Mouse (Mus musculus): ENCODE data around the gene Fyn. TPM values are rescaled to one million over a fixed set of nuclear protein-coding genes. Genes with fewer than 3 reads are reported as not detected.

Gene Fyn
- total RNA-seq, 2 experiments from 2014 or later, result 46.6 to 48.6 TPM

DNA sequence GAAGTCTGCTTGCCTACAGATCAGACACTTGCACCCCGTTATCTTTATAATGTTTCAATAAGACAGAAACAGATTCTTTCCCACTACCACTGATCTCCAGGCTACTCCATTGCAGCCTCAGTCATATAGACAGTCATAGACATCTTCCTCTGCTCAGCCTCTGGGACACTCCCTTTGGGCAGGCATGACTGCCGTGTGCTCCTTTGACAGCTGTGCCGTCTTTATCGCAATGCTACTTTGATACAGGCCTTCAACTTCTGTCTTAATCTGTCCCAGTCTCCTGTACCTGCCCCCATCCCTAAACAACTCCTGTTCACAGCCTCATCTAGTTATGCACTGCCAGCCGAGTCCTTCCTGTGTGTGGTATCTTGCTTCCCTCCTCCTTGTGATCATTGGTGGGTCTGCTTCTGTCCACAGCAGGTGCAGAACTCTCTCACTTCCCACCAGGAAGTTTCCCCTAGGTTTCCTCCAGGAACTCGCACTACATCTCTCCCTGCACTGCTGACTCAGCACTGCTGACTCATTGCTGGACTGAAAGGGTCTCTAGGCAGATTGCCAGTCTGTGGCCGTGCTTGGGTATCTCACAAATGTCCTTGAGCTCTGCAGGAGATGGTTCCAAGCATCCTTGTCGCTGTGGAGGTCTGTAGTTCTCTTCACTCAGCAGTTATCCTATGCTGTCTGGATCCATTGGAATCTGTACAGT lies 43.4 kb downstream of the Fyn start:
- DNase-seq, result peak; percentile 57

DNA sequence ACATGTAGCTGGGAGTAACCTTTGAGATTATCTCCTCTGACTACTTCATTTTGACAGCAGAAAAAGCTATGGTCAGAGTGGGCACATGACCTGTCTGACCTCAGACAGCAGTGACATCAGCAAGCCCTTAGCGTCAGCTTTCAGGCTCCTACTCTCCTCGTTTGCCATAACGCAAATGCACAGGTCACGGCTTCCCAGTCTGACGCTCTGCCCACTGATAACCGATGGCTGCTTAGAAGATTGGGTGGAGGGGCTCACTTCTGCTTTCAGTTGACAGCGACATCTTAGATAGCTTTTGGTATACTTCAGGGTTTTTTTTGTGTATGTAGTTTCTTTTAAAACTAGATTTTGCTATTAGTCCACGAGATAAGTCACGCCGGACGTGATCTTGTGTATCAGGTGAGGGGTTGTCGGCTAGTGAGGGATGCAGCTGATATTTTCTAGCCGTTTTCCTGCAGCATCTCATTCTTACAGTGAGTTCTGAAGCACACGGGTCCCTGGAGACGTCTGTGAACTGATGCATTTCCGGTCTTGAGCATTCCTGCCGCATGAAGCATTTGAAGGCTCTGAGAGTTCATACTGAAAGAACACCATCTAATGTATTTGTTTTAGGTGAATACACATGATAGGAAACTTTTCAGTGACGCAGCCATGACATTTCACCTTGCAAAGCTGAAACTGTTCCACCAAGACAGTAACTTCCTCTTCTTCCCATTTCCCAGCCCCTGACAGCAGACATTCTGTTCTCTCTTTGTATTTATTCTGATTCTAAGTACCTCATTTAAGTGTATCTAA lies 44.4 kb downstream of the Fyn start:
- no peak for DNase-seq

DNA sequence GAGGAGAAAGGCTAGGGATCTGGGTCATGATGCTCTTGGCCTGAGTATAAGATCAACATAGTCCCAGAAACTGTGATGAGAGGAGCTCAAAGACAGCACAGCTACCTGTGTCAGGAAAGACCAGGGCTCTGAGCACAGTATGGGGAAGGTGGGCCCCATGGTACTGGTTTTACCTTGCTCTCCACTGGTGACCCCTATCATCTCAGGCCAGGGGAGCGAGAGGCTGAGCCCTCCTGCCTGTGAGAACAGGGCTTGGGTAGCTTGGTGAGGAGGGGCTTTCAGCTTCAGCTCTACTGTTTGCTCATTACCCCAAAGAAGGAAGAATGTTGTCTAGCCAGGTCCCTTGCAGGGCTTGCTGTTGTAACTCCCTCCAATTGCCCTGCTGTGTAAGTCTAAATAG lies 45.4 kb downstream of the Fyn start:
- no peak for DNase-seq

DNA sequence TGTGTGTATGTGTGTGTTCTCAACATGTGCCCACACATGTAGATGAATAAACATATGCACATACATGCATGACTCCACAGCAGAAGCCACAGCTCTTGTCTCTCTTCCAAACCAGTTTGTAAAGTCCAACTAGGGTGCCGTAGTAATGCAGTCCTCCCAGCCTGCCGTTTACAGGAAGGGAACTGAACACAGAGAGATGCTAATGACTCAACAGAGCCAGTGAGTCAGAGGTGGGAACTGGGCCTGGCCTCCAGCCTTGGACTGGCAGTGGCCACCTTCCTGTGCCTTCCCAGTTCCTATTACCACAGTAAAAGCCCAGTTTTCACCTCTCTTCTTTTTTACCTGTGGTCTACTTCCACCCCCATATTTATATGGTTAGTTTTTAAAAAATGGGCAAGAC lies 46.9 kb downstream of the Fyn start:
- peak; percentile 66 for DNase-seq

DNA sequence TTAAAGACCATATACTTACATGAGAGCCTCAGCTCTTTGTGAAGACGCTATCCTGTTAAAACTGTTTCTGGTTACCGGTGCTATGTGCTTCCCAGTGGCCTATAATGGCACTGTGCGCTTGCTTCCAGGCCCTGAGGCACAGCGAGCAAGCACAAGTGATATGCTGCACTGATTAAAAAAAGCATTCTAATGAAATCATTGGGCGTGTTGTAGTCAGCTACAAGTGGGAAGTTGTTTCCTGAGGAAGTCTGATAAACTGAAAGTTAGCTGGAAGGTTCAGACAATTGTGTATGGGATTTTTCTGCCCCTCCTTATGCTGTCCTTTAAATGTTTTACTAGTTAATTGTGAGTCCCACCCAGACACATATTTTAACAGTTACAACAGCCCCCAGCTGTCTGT lies 49.0 kb downstream of the Fyn start:
- DNase-seq, result no peak

DNA sequence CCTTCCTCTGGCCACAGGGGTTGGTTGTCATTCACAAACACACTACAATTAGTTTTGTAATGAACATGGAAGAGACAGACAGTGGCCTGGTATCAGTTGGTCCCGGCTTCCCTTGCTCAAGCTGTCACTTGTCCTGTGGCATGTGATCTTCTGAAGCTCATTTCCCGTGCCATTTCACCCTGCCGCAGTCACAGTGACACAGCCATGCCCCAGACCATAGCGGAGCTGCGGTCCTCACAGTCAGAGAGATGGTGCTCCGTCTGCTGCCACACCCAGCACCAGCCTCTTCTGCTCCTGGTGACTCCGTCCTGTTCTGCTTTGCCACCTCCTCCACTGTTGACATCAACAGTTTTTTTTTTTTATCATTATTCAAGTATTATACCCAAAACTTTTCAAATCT lies 49.7 kb downstream of the Fyn start:
- no peak for DNase-seq

DNA sequence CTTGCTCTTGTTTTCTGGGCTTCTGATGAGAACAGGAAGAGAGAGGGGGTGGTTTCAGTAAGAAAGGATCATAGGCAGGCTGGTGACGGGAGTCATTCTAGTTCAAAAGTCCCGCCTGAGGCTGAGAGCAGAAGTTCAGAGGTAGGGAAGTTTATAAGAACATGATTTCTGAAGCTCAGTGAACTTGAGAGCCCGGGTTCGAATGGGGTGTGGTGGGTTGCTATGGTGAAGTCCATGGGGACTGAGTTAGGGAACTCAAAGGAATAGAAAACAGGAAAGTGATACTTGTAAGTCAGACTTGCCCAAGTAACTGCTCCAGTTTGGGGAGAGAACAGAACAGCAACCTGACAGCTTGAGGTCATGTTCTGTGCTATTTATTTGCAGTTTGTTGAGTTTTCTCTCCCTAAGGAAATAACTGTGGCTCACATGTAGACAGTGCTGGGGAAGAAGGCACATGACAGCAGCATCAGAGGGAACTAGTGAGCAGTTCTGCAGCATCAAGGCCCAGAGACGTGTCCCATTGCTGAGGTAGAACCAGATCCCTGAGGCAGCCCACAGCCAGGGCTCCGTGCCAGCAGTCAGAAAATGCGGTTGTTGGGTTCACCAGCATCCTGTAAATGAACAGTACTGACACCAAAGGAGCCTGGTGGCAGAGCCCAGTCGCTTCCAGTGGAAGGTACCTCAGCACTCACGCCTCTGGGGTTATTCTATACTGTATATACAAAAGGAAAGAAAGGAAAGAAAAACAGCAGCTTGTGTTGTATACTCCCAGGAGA lies 52.4 kb downstream of the Fyn start:
- DNase-seq, result no peak

DNA sequence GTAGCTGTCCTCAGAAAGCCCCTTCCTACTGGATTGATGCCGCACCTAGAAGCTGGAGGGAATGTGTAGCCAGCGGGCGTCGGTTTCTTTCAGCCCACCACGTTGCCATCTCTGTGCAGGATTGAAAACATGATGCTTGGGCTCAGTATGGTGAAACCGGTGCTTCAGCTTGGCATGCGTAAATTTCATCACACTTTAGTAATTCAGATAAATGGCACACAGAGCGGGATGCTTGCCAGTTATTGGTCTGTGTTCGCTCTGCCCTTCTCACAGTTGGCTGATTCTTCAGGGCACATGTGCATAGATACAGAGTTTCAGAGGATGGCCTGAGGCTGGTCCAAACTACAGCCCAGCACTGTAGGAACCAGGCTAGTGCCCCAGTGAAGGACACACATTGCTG lies 53.1 kb downstream of the Fyn start:
- DNase-seq, result no peak

DNA sequence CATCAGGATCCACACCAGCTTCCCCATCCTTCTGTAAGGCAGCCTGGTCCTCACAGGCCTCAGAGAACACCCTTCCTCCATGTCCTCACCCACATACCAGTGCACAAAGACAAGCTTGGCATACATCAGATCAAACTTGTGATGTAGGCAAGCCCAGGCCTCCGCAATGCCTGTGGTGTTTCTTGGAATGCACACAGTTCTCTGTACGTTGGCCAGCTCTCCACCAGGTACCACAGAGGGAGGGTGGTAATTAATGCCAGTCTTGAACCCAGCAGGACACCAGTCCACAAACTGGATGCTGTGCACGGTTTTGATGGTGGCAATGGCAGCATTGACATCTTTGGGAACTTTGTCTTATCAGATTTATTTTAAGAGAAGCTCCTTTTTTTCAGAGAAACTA lies 56.0 kb downstream of the Fyn start:
- DNase-seq, result no peak

DNA sequence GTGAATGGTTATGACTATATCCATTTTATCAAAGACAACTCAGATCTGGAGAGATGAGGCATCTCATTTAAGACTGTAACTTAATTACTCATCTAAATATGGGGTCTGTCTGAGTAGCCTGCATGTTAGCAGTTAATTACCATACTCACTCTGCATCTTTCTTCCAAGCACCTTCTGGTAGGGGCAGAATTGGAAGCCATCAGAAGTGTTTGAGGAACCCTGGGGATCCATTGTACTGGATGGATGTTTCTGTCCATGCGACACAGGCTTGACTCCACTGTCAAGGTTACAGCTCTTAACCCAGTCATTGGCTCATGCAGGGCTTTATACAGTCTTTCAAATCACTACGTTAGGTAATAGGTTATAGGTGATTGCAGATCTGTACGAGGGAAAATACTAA lies 57.4 kb downstream of the Fyn start:
- no peak for DNase-seq

DNA sequence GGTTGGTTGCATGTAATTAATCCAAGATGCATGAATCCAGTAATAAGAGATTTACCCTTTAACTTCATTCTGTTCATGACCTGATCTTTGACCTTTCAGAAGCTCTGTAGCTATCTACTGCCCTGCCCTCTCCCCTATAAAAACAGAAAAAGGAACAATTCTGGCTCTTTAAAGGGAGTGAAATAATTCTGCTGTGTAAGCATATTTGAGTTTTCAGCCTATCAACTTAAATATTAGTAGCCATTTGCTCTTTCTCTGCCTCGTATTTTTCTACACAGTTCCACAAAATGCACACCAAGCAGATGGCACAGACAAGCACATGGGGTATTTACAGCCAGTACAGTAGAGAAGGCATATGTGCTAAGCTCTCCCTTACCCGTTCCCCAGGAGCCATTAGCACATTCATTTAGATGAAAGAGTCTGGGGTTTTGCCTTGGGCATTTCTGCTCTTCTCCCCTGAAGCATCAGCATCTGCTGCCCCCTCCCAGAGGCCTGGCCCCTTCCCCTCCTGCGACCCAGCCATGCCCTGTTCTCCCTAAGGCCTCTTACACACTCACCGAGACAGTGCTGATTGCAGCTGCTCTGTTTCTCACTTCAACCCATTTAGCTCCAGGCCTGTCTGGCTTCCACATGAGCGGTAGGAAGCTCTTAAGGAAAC lies 58.3 kb downstream of the Fyn start:
- no peak for DNase-seq

DNA sequence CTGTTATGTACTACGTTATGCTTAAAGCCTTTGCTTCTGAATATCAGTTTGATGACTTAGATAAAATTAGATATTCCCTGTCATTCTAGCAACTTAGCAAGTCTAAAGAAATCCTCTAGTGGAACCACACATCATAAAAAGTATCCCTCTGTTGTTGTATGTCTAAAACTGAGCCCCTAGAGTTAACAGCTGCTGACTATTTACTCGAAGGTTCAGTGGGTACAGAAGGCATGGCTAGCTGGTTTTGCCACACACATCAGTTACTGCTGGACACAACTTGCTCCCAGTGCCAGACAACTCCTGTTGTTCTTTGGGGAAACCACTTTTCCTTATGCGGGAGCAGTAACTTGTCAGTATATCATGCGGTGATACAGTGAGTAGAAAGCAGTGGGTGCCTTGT lies 61.0 kb downstream of the Fyn start:
- DNase-seq, result no peak

DNA sequence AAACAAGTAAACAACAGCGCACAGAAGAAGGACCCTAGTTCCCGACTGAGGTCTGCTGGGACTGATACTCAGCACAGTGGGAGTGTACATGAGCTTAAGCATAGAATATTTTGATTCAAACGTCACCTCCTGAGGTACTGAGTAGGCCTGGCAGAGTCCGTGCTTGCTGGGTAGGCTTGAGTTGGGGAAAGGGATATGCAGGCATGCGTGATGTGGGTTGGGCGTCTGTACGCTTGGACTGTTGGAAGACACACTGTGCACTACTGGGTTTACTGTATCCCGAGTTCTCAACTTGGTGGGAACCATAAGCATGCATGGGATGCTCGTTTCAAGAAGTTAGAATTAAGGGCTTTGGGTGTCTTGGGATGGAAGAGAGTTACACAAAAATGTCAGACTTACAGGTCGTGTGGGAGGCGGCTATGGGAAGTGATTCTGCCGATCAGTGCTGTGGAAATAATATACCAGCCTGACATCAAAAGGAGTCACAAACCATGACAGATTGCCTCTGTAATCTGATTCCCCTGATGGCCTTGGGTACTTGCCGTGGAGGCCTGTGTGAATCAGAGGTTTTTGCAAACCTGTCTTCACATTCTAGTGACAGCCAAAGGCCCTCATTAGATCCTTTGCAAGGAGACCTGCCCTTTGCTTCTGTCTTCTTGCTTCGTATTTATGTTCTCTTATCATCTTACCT lies 61.6 kb downstream of the Fyn start:
- peak; percentile 51 for DNase-seq

DNA sequence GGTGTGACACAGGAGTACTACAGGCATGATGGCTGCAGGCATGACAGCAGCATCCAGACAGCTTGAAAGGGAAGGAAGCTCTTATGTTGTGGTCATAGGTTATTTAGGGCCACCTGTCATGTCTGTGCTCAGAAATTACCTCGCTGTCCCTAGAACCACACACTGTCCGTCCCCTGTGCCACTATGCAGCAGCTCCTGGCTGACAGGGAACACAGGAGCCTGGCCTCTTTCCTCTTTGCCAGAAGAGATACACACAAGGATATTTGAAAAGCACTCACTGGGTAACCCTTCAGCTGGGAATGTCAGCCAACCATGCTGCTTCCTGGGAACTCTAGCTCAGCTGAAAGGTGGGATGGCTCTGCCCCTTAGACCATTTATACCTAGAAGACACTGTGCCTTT lies 62.6 kb downstream of the Fyn start:
- no peak for DNase-seq

DNA sequence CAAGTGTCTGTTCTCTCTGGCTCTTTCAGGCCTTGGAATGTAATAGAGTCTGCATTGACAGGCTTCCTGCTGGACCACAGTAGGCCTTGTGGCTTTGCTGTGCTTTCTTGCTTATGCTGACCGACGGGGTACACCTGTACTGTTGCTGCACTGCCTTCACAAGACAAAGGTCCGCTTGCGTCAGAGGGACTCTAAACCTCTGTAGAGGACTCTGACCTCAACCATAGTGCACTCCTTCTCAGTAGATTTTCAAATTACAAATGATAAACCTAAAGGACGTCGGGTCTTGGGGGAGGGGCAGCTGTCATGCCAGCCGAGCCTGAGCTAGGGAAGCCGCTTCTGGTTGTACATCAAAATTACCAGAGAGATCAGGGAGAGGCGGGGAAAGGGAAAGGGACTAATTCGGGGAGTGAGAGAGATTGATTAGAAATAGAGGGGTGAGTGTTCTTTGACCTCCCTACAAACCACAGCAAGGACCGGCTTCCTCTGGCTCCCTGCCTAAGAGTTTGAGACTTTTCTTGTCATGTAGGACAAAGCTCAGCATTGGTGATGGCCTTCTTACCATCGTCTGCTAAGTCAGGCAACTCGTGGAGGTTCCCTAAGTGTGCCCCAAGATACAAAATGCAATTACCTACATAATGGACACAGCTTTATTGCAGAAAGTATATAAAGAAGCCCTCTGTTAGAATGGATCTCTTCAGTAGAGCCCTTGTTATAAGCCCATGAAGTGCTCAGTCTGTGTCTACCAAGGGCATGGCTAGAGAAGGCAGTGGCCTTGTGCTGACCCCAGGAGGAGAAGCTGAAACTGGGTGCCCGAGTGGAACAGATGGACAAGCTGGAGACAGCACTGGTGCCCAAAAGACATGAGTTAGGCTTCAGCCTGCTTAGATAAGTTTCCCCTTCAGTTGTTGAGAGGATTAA lies 64.3 kb downstream of the Fyn start:
- no peak for DNase-seq

DNA sequence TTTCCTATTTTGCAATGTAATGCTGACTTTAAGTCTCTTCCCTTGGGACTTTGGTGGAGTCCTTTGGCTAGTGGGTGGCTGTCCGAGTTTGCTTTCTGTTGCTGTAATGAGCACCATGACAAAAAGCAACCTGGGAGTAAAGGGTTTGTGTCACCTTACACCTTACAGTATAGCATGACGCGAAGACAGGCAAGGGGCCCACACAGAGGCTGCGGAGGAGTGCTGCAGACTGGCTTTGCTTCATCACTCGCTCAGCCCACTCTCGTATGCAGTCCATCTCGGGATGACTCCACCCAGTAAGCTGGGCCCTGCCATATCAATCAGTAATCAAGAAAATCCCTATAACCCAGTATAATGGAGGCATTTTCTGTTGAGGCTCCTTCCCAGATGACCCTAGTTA lies 65.2 kb downstream of the Fyn start:
- DNase-seq, result no peak

DNA sequence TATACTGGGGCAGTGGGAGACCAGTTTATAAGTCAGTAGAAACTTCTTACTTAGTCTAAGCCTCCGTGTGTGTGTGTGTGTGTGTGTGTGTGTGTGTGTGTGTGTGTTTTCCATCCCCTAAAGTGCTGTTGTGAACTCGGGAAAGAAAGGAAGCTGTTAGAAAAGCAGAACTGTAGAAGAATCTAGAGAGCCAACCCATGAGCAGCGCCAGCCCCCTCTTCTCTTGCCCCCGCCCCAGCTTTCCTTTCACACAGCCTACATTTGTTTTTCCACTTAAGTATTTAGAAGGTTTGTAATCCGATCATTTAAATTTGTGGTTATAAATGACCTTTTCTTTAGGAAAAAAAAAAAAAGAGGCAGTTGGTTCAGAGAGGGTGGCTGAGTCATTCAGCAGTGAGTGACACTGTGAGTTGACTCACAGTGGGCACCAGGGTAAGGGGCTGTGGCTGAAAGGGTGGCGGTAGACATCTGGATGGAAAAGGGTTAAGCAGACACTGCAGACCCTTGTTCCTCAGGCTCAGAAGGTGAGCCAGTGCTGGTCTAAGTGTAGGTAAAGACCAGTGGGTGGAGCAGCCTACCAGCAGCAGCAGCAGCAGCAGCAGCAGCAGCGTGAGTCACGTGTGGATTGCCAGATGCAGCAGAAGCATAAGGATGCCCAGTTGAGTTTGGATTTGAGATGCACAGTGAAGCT lies 66.2 kb downstream of the Fyn start:
- no peak for DNase-seq

DNA sequence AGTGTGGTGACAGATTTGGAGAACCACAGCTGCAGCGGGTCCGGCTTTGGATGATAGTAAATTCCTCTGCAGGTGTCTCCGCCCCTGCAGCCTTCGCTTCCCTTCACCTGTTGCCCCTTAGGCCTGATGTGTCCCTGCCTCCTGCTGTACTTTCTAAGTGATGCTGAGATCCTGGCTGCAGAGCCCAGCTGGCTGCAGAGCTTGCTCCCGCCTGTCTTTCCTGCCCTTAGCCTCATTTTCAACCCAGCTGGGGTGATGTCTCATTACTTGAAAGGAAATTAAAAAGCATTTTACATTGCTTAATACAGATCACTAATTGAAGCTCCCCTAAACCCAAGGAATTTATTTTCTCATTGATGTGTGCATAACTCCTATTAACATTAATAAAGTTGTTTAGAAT lies 70.2 kb downstream of the Fyn start:
- no peak for DNase-seq

DNA sequence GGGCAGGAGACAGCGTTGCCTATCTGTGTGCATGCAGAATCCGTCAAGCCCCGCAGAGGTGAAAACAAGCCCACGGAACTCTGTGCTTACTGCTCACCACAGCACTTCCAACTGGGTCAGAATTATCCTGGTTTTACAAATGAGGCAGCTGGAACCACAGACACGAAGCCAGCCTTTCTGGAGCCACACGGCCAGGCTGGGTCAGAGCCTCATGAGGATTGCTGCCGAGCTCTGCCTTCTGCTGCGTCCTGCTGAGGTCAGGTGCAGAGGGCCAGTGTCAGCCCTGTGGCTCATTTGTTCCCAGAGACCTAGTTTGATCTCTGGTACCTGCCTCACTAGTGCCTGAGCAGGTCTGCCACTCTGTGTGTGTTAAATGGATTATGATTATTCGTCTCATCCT lies 71.9 kb downstream of the Fyn start:
- no peak for DNase-seq

DNA sequence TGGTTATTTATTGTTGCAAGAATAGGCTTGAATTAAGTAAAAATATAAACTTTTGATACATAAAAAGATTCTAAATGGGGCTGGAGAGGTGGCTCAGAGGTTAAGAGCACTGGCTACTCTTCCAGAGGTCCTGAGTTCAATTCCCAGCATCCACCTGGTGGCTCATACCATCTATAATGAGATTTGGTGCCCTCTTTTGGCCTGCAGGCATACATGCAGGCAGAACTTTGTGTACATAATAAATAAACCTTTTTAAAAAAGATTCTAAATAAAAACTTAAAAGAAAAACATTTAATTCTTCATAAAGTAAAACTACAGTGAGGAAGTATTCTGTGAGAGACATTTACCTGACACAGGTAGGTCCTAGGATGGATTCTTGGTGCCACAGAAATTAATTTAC lies 73.0 kb downstream of the Fyn start:
- DNase-seq, result no peak

All from adrenal gland, postnatal 10 days (tissue).